Mouse (Mus musculus) embryonic stem cell, embryonic (primary cell): ENCODE data around the gene Rps6kc1.

Source experiments
- CTCF ChIA-PET, 4 experiments: fragments of 300-600 bp in 2 of 4; fragments of 350-600 bp in 2 of 4; sonication (Branson Sonifier 250); formaldehyde crosslinking; loops; one replicate each; lab custom pipeline; 2022; ENCODE audit warnings: inconsistent platforms in 2 of 4; lab: Charles Lee
- POLR2A ChIA-PET, 4 experiments: fragments of 300-600 bp in 2 of 4; fragments of 350-600 bp in 2 of 4; sonication (Branson Sonifier 250); formaldehyde crosslinking; loops; one replicate each; lab custom pipeline; 2022; ENCODE audit warnings: antibody characterized with exemption in 4 of 4, inconsistent platforms in 1 of 4; lab: Charles Lee

Rps6kc1 gene

DNA sequence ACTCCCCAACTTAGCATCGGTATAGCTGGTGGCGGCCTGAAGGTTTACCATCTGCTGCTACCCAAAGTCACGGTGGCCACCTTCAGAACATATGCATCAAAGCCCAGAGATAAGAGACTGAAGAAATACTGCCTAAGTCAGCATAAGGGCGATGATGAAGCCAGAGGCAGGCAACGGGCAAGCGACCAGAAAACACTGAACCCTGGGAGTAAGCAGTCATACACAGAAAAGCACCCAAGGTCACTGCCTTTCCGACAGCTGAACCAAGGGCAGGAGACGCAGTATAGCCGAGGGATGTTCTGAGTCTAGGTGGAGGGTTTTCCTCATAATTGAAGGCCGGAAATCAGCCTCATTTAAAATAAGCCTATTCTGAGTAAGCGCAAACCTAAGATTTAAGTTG, 95.4 kb downstream of the Rps6kc1 start:
- POLR2A ChIA-PET = no interaction called here
- CTCF ChIA-PET = interaction anchor here in 1 of 4 experiments (0.7 kb wide), 1 partner anchor 496 kb away, joined by 4 read pairs; no protein-coding TSS in a partner anchor

GRCm38 (mm10) chr1:190810408-190810807, 101.2 kb downstream of the Rps6kc1 start:
- POLR2A ChIA-PET = interaction anchor here in 1 of 4 experiments (0.8 to 1.0 kb wide), 3 partner anchors 10 to 93 kb away, joined by 3 read pairs; no protein-coding TSS in a partner anchor
- CTCF ChIA-PET = interaction anchor here in 1 of 4 experiments (0.5 kb wide), 1 partner anchor 596 kb away, joined by 5 read pairs; no protein-coding TSS in a partner anchor

DNA sequence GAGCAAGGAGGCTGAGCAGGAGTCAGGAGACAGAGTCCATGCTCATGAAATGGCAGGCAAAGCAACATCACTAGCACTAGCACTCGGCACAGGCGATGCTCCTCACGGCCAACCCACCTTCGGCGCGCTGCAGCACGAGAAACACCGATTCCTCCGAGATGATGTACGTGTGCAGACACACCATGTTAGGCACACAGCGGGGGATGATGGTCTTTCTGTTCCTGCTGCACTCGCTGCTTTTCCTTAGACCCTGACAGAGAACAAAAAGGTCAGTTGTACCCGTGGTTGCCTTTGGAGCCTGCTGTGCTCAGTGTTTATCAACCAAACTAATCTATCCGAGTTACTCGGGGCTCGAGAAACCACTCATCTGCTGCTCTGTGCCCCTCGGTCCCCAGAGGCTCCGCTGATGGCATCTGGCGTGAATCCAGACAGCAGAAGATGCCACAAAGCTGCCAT, 102.8 kb downstream of the Rps6kc1 start:
- ChIA-PET POLR2A (no interaction called here), CTCF (no interaction called here)

GRCm38 (mm10) chr1:190806817-190807216, 104.8 kb downstream of the Rps6kc1 start:
- ChIA-PET POLR2A (no interaction called here), CTCF (no interaction called here)

DNA sequence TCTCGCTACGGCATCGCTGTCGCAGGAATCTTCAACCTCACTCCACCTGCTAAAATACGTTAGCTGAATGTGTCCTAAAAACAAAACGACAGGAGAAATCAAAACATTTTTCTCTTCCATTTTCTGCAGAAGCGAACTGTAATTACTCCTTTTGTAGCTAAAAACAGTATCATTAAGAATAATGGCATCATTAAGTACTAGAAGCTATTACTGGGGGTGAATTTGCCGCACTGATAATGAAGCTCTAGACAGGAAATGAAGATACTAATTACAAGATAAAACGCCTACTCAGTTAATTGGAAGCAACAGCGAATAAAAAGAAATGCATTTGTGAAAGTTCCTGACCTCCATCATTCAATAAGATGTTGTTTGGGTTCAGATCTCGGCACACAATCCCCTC, 112.9 kb downstream of the Rps6kc1 start:
- CTCF ChIA-PET = interaction anchor here in 1 of 4 experiments (0.6 kb wide), 1 partner anchor 149 kb away, joined by 5 read pairs; no protein-coding TSS in a partner anchor
- POLR2A ChIA-PET = no interaction called here

GRCm38 (mm10) chr1:190797483-190798058, 114.0 kb downstream of the Rps6kc1 start:
- POLR2A ChIA-PET = no interaction called here
- CTCF ChIA-PET = interaction anchor here in 1 of 4 experiments (0.6 kb wide), 1 partner anchor 478 kb away, joined by 4 read pairs; no protein-coding TSS in a partner anchor

GRCm38 (mm10) chr1:190796745-190797482, 114.7 kb downstream of the Rps6kc1 start:
- ChIA-PET POLR2A (no interaction called here), CTCF (interaction anchor here in 2 of 4 experiments (0.6 to 1.3 kb wide), 2 partner anchors 354 to 477 kb away, joined by 3 to 4 read pairs; no protein-coding TSS in a partner anchor)

- CTCF ChIA-PET = no interaction called here
- POLR2A ChIA-PET = interaction anchor here in 1 of 4 experiments (0.5 kb wide), 1 partner anchor 104 kb away, joined by 3 read pairs; no protein-coding TSS in a partner anchor
These were observed 119.9 kb downstream of the Rps6kc1 start for GRCm38 (mm10) chr1:190791638-190792037.

GRCm38 (mm10) chr1:190790720-190791119, 120.8 kb downstream of the Rps6kc1 start:
- ChIA-PET POLR2A (no interaction called here), CTCF (no interaction called here)

DNA sequence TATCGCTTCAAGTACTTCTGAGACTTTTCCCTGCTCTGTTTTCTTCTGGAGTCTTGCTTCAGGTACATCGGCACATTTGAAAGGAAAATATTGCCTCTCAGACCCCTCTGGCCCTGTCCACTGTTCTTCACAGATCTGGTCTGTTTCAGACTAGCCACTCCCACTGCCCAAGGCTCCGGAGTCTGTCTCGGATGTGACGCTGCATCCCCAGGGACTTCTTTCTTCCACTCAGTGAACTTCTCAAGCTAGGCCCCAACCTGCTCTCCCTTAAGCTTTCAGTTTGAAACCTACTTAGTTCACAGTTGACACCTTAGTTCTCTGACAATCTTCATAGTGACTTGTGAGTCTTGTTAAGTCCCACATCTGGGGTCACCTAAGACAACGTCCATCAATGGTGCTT, 133.9 kb downstream of the Rps6kc1 start:
- ChIA-PET CTCF (interaction anchor here in 3 of 4 experiments (0.5 to 0.6 kb wide), 3 partner anchors 16 to 52 kb away, joined by 3 to 11 read pairs (median 3); no protein-coding TSS in a partner anchor), POLR2A (no interaction called here)

DNA sequence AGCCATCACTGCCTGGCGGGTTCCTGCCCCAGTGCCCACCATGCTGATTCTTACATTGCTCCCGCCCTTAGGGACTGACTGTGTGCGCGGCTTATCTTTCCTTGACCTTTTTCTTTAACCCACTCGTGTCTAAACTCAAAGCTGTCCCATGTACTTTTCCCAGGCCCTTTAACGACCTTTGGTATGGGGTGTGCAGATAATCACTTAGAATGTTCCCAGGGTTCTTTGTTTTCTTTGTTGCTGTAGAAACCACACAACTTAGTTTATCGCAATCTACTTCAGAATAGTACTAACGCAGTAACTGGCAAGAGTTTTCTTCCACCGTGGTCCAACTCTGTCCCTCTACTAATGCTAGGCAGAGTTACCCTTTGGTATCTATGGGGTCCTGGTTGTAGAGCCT, 135.3 kb downstream of the Rps6kc1 start:
- POLR2A ChIA-PET = no interaction called here
- CTCF ChIA-PET = no interaction called here

- POLR2A ChIA-PET = interaction anchor here in 1 of 4 experiments (0.6 to 1.9 kb wide), 3 partner anchors 11 to 31 kb away, joined by 3 to 6 read pairs (median 5); no protein-coding TSS in a partner anchor
- CTCF ChIA-PET = interaction anchor here in 1 of 4 experiments (0.6 kb wide), 1 partner anchor 77 kb away, joined by 3 read pairs; no protein-coding TSS in a partner anchor
These were observed 139.3 kb downstream of the Rps6kc1 start for GRCm38 (mm10) chr1:190772088-190772885.

- CTCF ChIA-PET = no interaction called here
- POLR2A ChIA-PET = no interaction called here
These were observed 141.8 kb downstream of the Rps6kc1 start for GRCm38 (mm10) chr1:190769748-190770147.

DNA sequence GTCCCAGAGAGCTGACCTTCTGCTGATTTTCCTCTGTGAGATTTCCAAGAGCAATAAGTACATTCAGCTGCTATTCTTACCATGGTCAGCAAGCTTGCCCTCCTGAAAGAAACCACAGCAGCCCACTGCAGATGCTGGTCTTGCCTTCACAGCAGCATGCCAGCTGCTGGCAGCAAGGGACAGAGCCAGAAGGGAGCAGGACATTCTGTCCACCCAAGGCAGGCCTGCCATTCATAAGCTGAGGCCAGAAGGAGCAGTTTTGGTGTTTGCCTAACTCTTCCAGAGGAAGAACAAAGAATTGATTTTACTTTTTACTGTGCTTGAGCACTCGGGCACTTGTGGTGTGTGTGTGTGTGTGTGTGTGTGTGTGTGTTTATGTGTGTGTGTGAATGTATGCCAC, 143.3 kb downstream of the Rps6kc1 start:
- ChIA-PET POLR2A (no interaction called here), CTCF (interaction anchor here in 1 of 4 experiments (1.0 kb wide), 1 partner anchor 64 kb away, joined by 3 read pairs; no protein-coding TSS in a partner anchor)

GRCm38 (mm10) chr1:190767621-190768020, 143.9 kb downstream of the Rps6kc1 start:
- CTCF ChIA-PET = no interaction called here
- POLR2A ChIA-PET = interaction anchor here in 1 of 4 experiments (0.5 kb wide), 1 partner anchor 933 kb away, joined by 4 read pairs; no protein-coding TSS in a partner anchor

GRCm38 (mm10) chr1:190766800-190767199, 144.8 kb downstream of the Rps6kc1 start:
- ChIA-PET CTCF (no interaction called here), POLR2A (interaction anchor here in 1 of 4 experiments (0.5 kb wide), 1 partner anchor 932 kb away, joined by 4 read pairs; no protein-coding TSS in a partner anchor)

- ChIA-PET CTCF (interaction anchor here in 1 of 4 experiments (0.6 to 0.7 kb wide), 2 partner anchors 68 to 118 kb away, joined by 3 read pairs; no protein-coding TSS in a partner anchor), POLR2A (interaction anchor here in 1 of 4 experiments (0.9 kb wide), 1 partner anchor 39 kb away, joined by 3 read pairs; no protein-coding TSS in a partner anchor)
These were observed 147.8 kb downstream of the Rps6kc1 start for GRCm38 (mm10) chr1:190763756-190764155.

DNA sequence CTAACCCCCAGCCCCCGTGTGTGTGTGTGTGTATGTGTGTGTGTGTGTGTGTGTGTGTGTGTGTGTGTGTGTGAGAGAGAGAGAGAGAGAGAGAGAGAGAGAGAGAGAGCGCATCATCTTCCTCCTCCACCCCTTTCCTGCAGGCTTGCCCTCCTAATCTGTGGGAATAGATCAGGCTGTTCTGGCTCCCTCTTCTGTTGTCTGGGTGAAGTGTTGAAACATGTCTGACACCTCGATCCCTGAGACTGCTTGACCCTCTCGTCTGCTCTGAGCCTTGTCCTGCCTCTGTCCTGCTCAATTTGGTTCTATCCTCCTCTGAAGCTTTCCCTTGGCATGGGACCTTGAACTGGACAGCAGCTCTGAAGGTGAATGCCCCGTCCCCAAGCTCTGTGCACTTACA, 149.8 kb downstream of the Rps6kc1 start:
- POLR2A ChIA-PET = interaction anchor here in 1 of 4 experiments (1.5 kb wide), 1 partner anchor 11 kb away, joined by 5 read pairs; no protein-coding TSS in a partner anchor
- CTCF ChIA-PET = interaction anchor here in 3 of 4 experiments (0.6 to 0.7 kb wide), 6 partner anchors 12 to 772 kb away, joined by 3 read pairs; no protein-coding TSS in a partner anchor
